Mouse (Mus musculus) G1E-ER4 (cell line): ENCODE results near the gene Agt. TPM values are rescaled to one million over a fixed set of nuclear protein-coding genes. Genes with fewer than 3 reads are reported as not detected.

Experiments used
- GATA1 ChIP-seq: IDR thresholded peaks from one replicate; pipeline ENCODE4 v1.8.0; 2012; ENCODE audit warnings: low read length, inconsistent platforms
- polyA plus RNA-seq: library from polyadenylated mRNA; stranded (reverse); fragments of >175 nt; gene quantifications from 2 replicates; pipeline ENCODE4 v1.2.3, GENCODE M21; 2012

The Agt gene
- polyA plus RNA-seq, 1 experiment, result not detected

DNA sequence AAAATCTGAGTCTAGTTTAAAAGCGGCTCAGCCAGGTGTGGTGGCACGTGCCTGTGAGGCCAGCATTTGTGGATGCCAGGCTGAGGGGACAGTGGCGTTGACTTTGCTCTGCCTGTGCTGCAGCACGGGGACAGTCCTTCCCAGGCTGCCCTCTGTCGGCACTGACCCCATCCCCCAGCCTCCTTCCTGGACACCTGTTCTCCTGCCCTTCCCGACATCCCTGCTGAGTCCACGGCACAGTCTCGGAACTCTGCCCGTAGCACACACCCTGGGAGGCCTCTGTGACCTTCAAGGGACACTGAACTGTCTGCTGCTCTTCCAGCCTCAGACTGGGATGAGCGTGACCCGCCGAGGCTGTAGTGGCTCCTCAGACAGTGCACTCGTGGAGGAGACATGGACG lies 39.4 kb downstream of the Agt start:
- no peak for TF ChIP-seq GATA1

DNA sequence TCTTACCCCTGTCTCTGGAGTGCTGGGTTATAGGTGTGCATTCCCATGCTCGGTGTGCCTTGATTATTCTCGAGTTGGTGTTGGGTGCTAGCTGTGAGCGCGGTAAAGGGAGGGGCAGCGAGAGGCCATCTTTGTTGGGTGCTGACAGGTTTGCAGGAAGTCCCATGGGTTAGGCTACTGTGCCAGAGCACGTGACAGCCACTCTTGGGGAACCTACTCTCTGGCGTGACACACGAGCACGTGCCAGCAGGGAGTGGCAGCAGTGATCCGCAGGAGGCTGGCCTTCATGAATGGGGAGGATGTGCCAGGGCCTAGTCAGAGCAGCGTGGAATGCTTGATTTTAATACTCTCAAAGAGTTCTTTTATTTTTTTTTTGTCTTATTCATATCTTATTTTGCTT lies 43.2 kb downstream of the Agt start:
- no peak for TF ChIP-seq GATA1

DNA sequence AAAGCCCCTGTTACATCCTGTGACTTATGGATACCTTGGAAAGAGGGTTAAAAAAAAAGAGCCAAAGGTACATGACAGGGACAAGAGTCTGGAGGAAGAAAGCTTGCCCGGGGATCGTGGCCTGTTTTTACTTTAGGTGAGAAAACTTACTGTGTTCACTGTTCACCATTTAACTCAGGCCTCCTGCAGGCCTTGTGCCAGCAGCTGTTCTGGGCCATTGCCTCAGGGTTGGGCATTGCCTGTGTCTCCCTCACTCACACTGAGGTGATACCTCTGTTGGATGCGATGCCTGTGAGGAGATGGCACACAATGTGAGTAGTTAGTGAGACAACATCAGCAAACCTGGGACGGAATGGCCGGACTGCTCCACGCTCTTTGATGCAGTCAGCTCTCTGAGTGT lies 47.6 kb downstream of the Agt start:
- no peak for TF ChIP-seq GATA1

DNA sequence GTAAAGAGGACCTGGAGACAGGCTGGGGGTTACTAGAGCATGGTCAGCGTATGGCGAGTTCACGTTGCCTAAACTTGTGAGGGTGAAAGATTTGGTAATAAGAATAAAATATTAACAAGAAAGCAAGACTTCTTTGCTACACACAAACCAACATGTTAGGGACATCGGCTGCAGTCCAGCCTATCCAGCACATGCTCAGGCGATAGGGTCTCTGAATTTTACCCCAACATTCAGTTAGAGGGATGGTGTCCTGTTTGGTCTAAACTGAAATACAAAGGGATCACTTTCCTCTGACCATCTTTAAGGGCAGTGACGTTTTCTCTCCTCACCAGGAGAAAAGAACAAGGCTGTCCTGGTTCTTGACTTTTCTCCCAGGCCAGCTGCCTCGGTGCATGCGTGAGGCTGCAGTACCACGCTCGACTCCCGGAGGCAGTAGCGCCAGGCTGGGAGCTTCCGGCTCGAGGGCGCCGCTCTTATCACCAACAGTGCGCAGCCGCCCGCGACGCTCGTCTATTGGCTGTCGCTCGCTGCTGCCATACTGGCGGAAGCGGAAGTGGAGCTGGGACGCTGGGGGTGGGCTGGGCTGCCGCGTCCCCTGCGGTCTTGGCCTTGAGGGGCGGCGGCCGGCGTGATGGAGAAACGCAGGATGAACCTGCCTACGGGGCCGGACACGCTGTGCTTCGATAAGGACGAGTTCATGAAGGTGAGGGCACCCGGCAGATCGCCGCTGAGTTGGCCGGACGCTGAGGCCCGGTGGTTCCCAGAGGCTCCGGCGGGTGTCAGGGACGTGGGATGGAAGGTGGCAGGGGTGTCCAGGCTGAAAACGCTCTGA lies 49.0 kb downstream of the Agt start, which contains the start of gene Cog2:
TSS of gene Cog2 (plus strand) at position 519 of the 832 bp plus-strand sequence.
- TF ChIP-seq GATA1, result no peak

DNA sequence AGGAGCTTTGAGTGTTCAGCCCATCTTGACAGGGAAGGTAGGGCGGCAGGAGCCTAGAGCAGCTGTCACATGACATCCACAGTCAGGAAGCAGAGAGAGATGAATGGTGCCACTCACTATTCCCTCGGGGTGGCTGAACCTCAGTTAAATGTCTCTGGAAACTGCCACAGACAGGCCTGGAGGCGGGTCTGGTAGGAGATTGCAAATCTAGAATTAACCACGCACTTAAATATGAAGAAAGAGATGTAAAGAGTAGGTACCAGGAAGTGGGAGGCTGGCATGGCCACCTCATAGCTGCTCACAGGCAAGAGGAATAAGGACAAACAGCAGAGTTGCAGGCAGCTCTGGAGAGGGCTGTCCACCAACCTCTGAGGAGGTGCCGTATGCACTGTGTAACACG lies 52.4 kb downstream of the Agt start:
- TF ChIP-seq GATA1, result no peak

DNA sequence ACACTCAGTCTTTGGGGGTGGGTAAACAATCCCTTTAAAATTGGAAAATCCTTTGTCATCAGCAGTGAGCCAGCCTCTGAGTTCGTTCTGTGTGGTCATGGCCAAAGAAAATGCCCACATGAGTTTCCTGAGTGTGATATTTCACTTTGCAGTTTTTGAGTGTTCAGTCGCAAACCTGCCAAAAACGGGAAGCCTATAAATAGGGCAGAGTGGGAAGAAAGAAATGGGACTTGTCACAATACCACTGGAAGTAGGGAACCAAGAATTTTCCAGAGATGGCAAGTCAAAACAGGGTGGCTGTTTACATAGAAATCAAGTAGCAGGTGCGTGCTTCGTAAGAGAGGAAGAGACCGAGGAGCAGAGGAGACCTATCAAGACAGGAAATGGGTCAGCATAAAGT lies 53.0 kb downstream of the Agt start:
- no peak for TF ChIP-seq GATA1

DNA sequence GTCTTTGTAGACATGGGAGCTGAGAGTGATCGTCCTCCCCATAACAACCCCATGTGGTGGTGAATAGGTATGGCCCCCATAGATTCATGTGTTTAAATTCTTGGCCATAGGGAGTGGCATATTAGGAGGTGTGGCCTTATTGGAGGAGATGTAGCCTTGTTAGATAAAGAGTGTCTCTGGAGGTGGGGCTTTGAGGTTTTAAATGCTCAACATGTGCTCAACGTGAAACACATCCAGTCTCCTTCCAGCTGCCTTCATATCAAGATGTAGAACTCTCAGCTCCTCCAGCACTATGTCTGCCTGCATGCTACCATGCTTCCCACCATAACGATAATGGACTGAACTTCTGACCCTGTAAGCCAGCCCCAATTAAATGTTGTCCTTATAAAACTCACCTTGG lies 53.5 kb downstream of the Agt start:
- no peak for TF ChIP-seq GATA1

DNA sequence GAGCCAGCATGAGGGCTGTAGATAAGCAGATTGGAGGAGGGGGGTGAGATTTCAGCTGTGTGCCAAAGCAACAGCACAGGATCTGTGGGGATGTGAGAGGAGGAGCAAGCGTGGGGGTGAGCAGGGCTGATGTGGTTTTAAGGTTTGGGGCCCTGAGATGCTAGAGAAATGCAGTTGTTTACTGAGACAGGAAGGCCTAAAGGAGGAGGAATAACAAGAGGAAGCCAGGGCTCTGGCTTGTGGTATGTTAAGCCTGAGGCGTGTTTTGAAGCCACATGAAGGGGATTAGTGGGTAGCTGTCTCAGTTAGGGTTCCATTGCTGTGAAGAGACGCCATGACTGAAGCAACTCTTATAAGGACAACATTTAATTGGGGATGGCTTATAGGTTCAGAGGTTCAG lies 60.4 kb downstream of the Agt start:
- no peak for TF ChIP-seq GATA1

DNA sequence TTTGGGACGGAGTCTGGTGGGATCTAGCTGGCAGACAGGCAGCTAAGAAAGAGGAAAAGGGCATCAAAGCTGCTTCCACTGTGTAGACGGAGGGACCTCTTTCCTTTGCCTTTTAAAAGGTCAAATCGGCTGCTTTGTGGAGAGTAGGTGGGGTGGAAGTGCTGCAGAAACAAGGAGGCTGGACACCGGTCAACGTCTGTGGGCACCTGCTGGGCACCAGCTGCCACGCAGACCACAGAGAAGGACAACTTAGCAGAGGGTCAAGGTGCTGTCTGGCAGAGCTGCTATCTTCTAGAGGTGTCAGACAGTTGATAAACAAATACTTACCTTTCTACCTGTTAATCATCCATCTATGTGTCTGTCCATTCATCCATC lies 61.2 kb downstream of the Agt start:
- no peak for TF ChIP-seq GATA1

DNA sequence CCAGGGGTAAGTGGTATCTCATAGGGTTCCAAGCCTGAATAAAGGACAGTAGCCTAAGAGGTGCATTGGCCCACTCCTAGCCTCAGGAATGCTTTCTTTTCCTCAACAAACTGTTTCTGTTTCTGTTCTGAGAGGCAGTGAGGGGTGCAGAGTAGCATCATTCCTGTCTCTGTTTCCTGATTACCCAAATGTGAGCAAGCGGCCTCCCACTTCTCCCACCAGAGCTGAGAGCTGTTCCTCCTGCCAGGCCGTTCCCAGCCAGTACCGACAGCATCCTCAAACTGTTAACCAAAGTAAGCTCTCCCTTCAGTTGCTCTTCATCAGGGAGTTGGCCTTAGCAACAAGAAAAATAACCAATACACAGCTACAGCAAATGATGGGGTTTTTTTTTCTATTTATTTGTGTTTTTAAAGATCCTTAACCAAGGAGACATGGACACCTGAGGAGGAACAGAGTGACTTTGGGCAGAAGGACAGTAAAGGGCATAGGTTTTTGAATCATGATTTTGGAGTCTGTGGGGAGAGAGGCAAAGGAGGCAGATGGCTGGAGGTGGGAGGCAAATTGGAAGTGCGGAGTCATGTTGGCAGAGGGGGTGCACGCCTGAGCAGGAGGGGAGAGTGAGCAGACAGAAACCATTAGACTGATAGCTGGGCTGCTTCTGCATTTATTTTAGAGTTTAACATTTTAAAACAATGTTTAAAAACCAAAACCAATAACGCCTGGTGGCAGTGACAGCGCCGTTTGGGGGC lies 61.8 kb downstream of the Agt start:
- no peak for TF ChIP-seq GATA1

Other genes starting within 250 kb of the Agt start
- not detected in 2 replicates for gene Pgbd5, start 130.0 kb downstream of the Agt start, polyA plus RNA-seq
- gene Cog2, start 48.9 kb downstream of the Agt start, polyA plus RNA-seq, result 16.7 and 23.3 TPM in 2 replicates
- gene Capn9, start 6.4 kb upstream of the Agt start, polyA plus RNA-seq, result not detected in 2 replicates
- gene 2310022B05Rik, start 93.7 kb upstream of the Agt start, polyA plus RNA-seq, result 22.3 and 26.3 TPM in 2 replicates
- gene Ttc13, start 152.3 kb upstream of the Agt start, polyA plus RNA-seq, result 12.7 and 13.4 TPM in 2 replicates
- 16.6 and 21.2 TPM in 2 replicates for gene Arv1, start 152.4 kb upstream of the Agt start, polyA plus RNA-seq
- not detected in 2 replicates for gene Fam89a, start 182.1 kb upstream of the Agt start, polyA plus RNA-seq
- gene Trim67, start 223.4 kb upstream of the Agt start, polyA plus RNA-seq, result not detected in 2 replicates